Mouse (Mus musculus) MEL (cell line): Measurements from ENCODE around the gene U2af1l4.

Experiments used
- CHD1 ChIP-seq: IDR thresholded peaks from 2 replicates; pipeline ENCODE4 v1.6.1; 2012; ENCODE audit warnings: low read depth, mild to moderate bottlenecking, inconsistent platforms, low read length, improper control_type of control experiment
- CTCF ChIP-seq, 3 experiments: IDR thresholded peaks in 2 of 3; conservative IDR thresholded peaks in 1 of 3; 2 replicates each; pipeline ENCODE4 v1.5.1; 2011 to 2012; ENCODE audit warnings: low read length in 3 of 3, low read depth in 2 of 3, mild to moderate bottlenecking in 2 of 3, improper control_type of control experiment in 1 of 3, inconsistent platforms in 1 of 3, mixed read lengths in 1 of 3, moderate library complexity in 1 of 3; ENCODE audit not compliant: control insufficient read depth in 1 of 3, insufficient read depth in 1 of 3, poor library complexity in 1 of 3, severe bottlenecking in 1 of 3
- ELF1 ChIP-seq: IDR thresholded peaks from 2 replicates; pipeline ENCODE4 v1.6.1; 2014; ENCODE audit warnings: low read depth, mild to moderate bottlenecking, inconsistent platforms, low read length, improper control_type of control experiment, moderate library complexity
- EP300 ChIP-seq, 2 experiments: IDR thresholded peaks; 2 replicates each; pipeline ENCODE4 v1.6.1; 2011; ENCODE audit warnings: improper control_type of control experiment in 2 of 2, low read length in 2 of 2, low read depth in 1 of 2, mild to moderate bottlenecking in 1 of 2
- GATA1 ChIP-seq: IDR thresholded peaks from 2 replicates; pipeline ENCODE4 v1.6.1; 2011; ENCODE audit warnings: low read depth, low read length, improper control_type of control experiment
- MAZ ChIP-seq: IDR thresholded peaks from 2 replicates; pipeline ENCODE4 v1.6.1; 2012; ENCODE audit warnings: low read depth, mild to moderate bottlenecking, inconsistent platforms, low read length, improper control_type of control experiment
- MYC ChIP-seq: IDR thresholded peaks from 2 replicates; pipeline ENCODE4 v1.6.1; 2011; ENCODE audit warnings: low read depth, mild to moderate bottlenecking, low read length, improper control_type of control experiment, moderate library complexity
- POLR2A ChIP-seq, 2 experiments: IDR thresholded peaks; 2 replicates each; pipeline ENCODE4 v1.6.1; 2011 to 2012; ENCODE audit warnings: low read length in 2 of 2, mild to moderate bottlenecking in 2 of 2, control low read depth in 1 of 2, improper control_type of control experiment in 1 of 2, low read depth in 1 of 2, moderate library complexity in 1 of 2; ENCODE audit not compliant: control insufficient read depth in 1 of 2, insufficient read depth in 1 of 2, poor library complexity in 1 of 2
- POLR2AphosphoS5 ChIP-seq: IDR thresholded peaks from 2 replicates; pipeline ENCODE4 v1.6.1; 2012; ENCODE audit warnings: low read depth, borderline replicate concordance, mild to moderate bottlenecking, inconsistent platforms, low read length, moderate library complexity, mixed read lengths
- SMC3 ChIP-seq: IDR thresholded peaks from 2 replicates; pipeline ENCODE4 v1.6.1; 2011; ENCODE audit warnings: low read depth, low read length, improper control_type of control experiment
- USF1 ChIP-seq: IDR thresholded peaks from 2 replicates; pipeline ENCODE4 v1.6.1; 2014; ENCODE audit warnings: low read depth, mild to moderate bottlenecking, inconsistent platforms, low read length, improper control_type of control experiment, moderate library complexity
- ZC3H11A ChIP-seq: IDR thresholded peaks from 2 replicates; pipeline ENCODE4 v1.6.1; 2012; ENCODE audit warnings: low read depth, mild to moderate bottlenecking, inconsistent platforms, low read length, improper control_type of control experiment

DNA sequence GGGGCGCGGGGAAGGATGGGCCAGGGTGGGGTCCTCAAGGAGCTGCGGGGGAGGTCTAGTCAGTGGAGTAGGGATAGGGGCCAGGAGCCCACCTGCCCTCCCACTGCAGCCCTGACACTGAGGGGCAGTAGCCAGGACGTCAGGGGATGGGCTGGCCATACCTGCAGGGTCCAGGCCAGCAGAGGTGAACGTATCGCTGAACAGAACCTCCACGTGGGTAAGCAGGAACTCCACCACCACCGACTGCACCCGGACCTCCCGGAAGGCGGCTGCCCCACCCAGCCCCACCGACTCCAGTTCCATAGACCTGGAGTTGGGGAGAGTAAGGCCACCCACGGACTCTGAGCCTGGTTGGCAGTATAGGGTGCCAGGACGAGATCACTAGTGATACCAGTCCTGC lies 36.1 kb upstream of the U2af1l4 start:
- TF ChIP-seq POLR2A (IDR thresholded peaks at IDR 0.05; ENCODE audit: control insufficient read depth in 1 of 2, insufficient read depth in 1 of 2, low read depth in 1 of 2, low read length in 2 of 2, poor library complexity in 1 of 2) = no peak
- no peak for TF ChIP-seq MAZ
- TF ChIP-seq ZC3H11A = no peak
- TF ChIP-seq CHD1 = no peak
- no peak for TF ChIP-seq SMC3
- no peak for TF ChIP-seq EP300 (IDR thresholded peaks at IDR 0.05; ENCODE audit: low read depth in 1 of 2, low read length in 2 of 2)
- TF ChIP-seq CTCF (IDR thresholded peaks at IDR 0.05 in 2 of 3, conservative IDR thresholded peaks at IDR 0.05 in 1 of 3; ENCODE audit: control insufficient read depth in 1 of 3, insufficient read depth in 1 of 3, low read depth in 2 of 3, low read length in 3 of 3, poor library complexity in 1 of 3, severe bottlenecking in 1 of 3) = no peak
- no peak for TF ChIP-seq ELF1
- TF ChIP-seq POLR2AphosphoS5 = no peak
- TF ChIP-seq GATA1 = no peak
- TF ChIP-seq MYC = no peak
- TF ChIP-seq USF1 = no peak
